8 mouse cellular contexts compared by ENCODE assay signal in the genomic region with DNA sequence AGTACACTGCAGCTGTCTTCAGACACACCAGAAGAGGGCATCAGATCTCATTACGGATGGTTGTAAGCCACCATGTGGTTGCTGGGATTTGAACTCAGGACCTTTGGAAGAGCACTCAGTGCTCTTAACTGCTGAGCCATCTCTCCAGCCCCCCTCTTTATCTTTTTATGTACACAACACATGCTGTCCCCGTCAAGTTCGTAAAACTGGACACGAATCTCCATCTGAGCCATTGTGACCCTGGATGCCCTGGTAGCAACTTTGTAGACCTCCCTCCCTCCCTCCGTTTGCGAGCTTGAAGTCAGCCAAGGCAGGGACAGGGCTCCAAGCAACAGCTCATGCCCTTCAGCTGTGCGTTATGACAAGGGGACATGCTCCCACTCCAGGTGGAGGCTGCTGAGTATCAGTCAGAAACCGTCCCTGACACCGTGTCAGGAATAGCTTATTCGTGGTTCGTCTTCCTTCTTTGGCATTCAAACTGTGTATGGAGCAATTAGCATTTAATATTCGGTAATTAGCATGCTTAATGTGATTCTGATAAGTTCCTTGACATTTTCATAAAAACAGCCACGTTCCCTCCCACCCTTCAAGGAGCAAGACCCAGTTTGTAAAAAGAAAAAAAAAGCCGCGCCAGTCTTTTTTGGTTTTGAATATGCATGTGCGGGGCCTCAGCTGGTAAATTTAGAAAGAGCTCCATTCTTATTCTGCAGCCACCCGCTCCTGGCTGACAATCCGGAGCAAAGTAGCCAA. TPM values are rescaled to one million over a fixed set of nuclear protein-coding genes. Genes with fewer than 3 reads are reported as not detected.
DNase-seq lines count a peak whose midpoint lies in the region; ATAC-seq lines count a peak whose summit lies in the region.

No protein-coding gene starts in this region.

- no peaks in the 10 kb centered on the region for H3K27me3 ChIP-seq in liver, embryonic 12.5 days (replicated peaks)

- ATAC-seq in granulocyte monocyte progenitor cell, adult 5-6 weeks (replicated peaks; ENCODE audit: poor library complexity, severe bottlenecking) = peak; percentile 7; the same call in 1 of the 2 replicates
- ATAC-seq in liver, embryonic 12.5 days = no peak

- peak; percentile 44 for DNase-seq in adrenal gland, postnatal 14 days
- no peak for DNase-seq in adrenal gland, postnatal 25 days
- peak; percentile 65 to 71 for DNase-seq in right cerebral cortex, postnatal 10 days (ENCODE audit: low spot score in 2 of 2)
- no peak for DNase-seq in right cerebral cortex, adult 2 months (ENCODE audit: low spot score in 2 of 2)
- peak; percentile 35 for DNase-seq in retina, postnatal 1 day
- no peak for DNase-seq in thymus, postnatal 10 days (ENCODE audit: low spot score in 2 of 2)

- H3K4me2 ChIP-seq in liver, embryonic 12.5 days = peak overlapping the region; percentile 98

- H3K27ac ChIP-seq in liver, embryonic 12.5 days = peak overlapping the region; percentile 78

- peaks cover 61% of the 10 kb centered on the region for H3K4me1 ChIP-seq in liver, embryonic 12.5 days

- H3K9me3 ChIP-seq in liver, embryonic 12.5 days (replicated peaks) = no peaks in the 10 kb centered on the region

- peak overlapping the region; percentile 93 for H3K4me3 ChIP-seq in liver, embryonic 12.5 days

- peak overlapping the region; percentile 90 for H3K9ac ChIP-seq in liver, embryonic 12.5 days

- 4% methylated on average over 18 of the region's 18 CpGs for WGBS in liver, embryonic 12.5 days (ENCODE audit: insufficient replicate concordance)

- H3K36me3 ChIP-seq in liver, embryonic 12.5 days = peaks cover 35% of the 10 kb centered on the region

RNA-seq across cellular contexts. Expression of gene Srm, which starts 0.7 kb away (rescaled TPM):
- 69.7 and 92.4 TPM in 2 replicates for total RNA-seq in adrenal gland, postnatal 14 days (2021)
- 68.3 and 78.6 TPM in 2 replicates for total RNA-seq in adrenal gland, postnatal 25 days (2021)
- 230 and 275 TPM in 2 replicates for total RNA-seq in granulocyte monocyte progenitor cell, adult 5-6 weeks (2014; fragmentation: Nextera tagmentation)
- 53.4 and 63.4 TPM in 2 replicates for total RNA-seq in granulocyte monocyte progenitor cell, adult 5-6 weeks (2017)
- 358 and 387 TPM in 2 replicates for polyA plus RNA-seq in liver, embryonic 12.5 days (2016; fragmentation: Nextera tagmentation; extraction: Ambion mirVana)

RNA-seq across cellular contexts. Expression of gene Masp2, which starts 11.8 kb away (rescaled TPM):
- total RNA-seq in adrenal gland, postnatal 14 days (2021) = 2.5 and 32.8 TPM in 2 replicates
- total RNA-seq in adrenal gland, postnatal 25 days (2021) = 2.8 and 4.4 TPM in 2 replicates
- 0.47 TPM in 1 of 2 replicates, not detected in the other for total RNA-seq in granulocyte monocyte progenitor cell, adult 5-6 weeks (2014; fragmentation: Nextera tagmentation)
- total RNA-seq in granulocyte monocyte progenitor cell, adult 5-6 weeks (2017) = 0.46 and 0.65 TPM in 2 replicates
- polyA plus RNA-seq in liver, embryonic 12.5 days (2016; fragmentation: Nextera tagmentation; extraction: Ambion mirVana) = 7.7 and 8.5 TPM in 2 replicates

RNA-seq across cellular contexts. Expression of gene Exosc10, which starts 32.4 kb away (rescaled TPM):
- 49.5 and 56.3 TPM in 2 replicates for total RNA-seq in adrenal gland, postnatal 14 days (2021)
- 54.7 and 55.2 TPM in 2 replicates for total RNA-seq in adrenal gland, postnatal 25 days (2021)
- total RNA-seq in granulocyte monocyte progenitor cell, adult 5-6 weeks (2014; fragmentation: Nextera tagmentation) = 63.9 and 80.2 TPM in 2 replicates
- 57.7 and 62.5 TPM in 2 replicates for total RNA-seq in granulocyte monocyte progenitor cell, adult 5-6 weeks (2017)
- 64.2 and 65.9 TPM in 2 replicates for polyA plus RNA-seq in liver, embryonic 12.5 days (2016; fragmentation: Nextera tagmentation; extraction: Ambion mirVana)

RNA-seq across cellular contexts. Expression of gene Tardbp, which starts 36.2 kb away (rescaled TPM):
- 290 and 302 TPM in 2 replicates for total RNA-seq in adrenal gland, postnatal 14 days (2021)
- 282 and 318 TPM in 2 replicates for total RNA-seq in adrenal gland, postnatal 25 days (2021)
- 411 and 464 TPM in 2 replicates for total RNA-seq in granulocyte monocyte progenitor cell, adult 5-6 weeks (2014; fragmentation: Nextera tagmentation)
- 541 and 579 TPM in 2 replicates for total RNA-seq in granulocyte monocyte progenitor cell, adult 5-6 weeks (2017)
- polyA plus RNA-seq in liver, embryonic 12.5 days (2016; fragmentation: Nextera tagmentation; extraction: Ambion mirVana) = 220 and 226 TPM in 2 replicates

RNA-seq across cellular contexts. Expression of gene Gm572, which starts 52.5 kb away (rescaled TPM):
- total RNA-seq in adrenal gland, postnatal 14 days (2021) = not detected in 2 replicates
- not detected in 2 replicates for total RNA-seq in adrenal gland, postnatal 25 days (2021)
- not detected in 2 replicates for total RNA-seq in granulocyte monocyte progenitor cell, adult 5-6 weeks (2014; fragmentation: Nextera tagmentation)
- total RNA-seq in granulocyte monocyte progenitor cell, adult 5-6 weeks (2017) = not detected in 2 replicates
- polyA plus RNA-seq in liver, embryonic 12.5 days (2016; fragmentation: Nextera tagmentation; extraction: Ambion mirVana) = not detected in 2 replicates

Comparison
In these comparisons a context has a peak if more than half of its experiments do, and no peak if none do; other contexts are left out.
1. DNase-seq: peak in adrenal gland, postnatal 14 days (single experiment), right cerebral cortex, postnatal 10 days (2 of 2) and retina, postnatal 1 day (single experiment); none in adrenal gland, postnatal 25 days (single experiment), right cerebral cortex, adult 2 months (0 of 2) and thymus, postnatal 10 days (0 of 2).